Mouse (Mus musculus): ENCODE data around the gene Fmnl1.
"Not testable (repeated sequence)": the region's sequence is repeated elsewhere in the genome, so short reads cannot be mapped to it uniquely, and the experiment has no call there.

The Fmnl1 gene

DNA sequence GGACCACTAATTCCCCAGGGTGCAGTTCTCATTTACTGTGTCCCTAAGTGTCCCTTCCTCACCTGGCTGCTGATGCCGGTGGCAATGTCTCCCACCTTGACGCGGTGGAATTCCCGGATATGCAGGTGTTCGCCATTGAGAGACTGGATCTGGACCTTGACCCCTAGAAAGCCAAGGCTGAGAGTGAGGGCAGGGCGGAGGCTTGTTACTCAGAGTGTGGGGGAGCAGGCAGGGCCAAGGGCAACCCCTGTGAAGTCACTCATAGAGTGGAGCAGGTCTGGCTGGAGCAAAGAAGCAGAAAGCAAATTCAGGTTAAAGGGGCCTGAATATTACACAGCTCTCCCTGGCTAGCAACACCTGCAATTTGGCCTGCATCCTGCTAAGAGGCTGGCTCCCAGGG lies 50.5 kb downstream of the Fmnl1 start:
- no peak for DNase-seq (ENCODE audit: low read depth, low spot score)

DNA sequence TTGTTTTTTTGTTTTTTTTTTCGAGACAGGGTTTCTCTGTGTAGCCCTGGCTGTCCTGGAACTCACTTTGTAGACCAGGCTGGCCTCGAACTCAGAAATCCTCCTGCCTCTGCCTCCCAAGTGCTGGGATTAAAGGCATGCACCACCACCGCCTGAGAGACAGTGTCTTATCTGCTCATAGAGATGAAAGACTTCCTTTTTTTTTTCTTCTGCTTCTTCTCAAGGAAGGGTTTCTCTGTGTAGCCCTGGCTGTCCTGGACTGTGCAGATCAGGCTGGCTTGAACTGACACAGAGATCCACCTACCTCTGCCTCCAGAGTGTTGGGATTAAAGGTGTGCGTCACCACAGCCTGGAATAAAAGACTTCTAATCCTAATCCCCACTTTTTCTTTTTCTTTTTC lies 51.8 kb downstream of the Fmnl1 start:
- DNase-seq (ENCODE audit: low read depth, low spot score) = not testable (repeated sequence)

DNA sequence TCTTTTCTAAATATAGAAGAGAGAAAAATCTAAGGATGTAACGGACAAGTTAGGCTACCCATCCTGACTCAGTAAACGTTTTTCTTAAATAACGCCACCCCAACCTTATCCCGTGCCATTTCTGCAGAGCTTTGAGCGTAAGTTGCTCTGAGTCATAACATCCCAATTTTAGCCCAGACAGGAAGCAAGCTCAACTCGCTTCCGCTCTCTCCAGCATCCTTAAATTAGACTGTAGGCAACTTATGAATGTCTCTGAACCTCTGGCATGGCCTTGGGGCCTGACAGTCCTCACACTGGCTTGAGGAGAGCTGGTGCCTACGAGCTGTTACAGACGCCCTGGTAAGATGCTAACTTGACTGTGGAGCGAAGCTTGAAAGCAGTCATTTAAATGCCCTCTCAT lies 52.5 kb downstream of the Fmnl1 start:
- no peak for DNase-seq (ENCODE audit: low read depth, low spot score)

DNA sequence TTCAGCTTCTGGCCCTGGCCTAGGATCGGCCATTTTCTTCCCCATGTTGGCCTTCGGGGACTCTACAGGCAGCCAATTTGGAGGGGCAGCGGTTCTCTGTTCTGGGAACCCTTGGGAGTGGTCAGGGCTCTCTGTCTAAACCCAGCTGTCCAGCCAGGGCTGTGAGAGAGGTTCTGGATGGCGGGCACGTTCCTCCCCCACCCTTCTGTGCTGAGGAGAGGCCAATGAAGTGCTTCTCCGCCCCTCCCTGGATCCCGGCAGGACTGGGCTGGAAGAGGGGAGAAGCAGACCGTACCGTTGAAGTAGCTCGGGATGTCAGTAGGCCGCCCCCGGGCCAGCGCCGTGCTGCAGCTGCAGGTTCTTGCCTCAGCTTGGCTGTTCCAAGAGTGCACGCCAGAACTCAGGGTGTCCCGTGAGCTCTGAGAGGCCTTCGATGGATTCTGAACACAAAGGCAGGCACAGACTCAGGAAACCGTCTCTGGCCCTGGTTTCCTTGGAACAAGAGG lies 53.1 kb downstream of the Fmnl1 start:
- DNase-seq (ENCODE audit: low read depth, low spot score) = no peak

DNA sequence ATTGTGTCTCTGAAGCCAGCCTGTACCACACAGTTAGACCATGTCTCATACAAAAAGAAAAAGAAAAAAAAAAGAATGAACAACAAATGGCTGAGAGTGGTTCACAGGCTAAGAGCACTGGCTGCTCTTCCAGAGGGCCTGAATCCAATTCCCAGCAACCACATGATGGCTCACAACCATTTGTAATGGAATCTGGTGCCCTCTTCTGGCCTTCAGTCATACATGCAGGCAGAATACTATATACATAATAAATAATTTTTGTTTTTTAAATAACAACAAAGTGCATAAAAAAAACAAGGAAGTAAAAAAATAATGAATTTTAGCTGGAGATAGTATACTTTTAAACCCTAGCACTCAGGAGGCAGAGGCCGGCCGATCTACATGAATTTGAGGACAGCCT lies 58.7 kb downstream of the Fmnl1 start:
- DNase-seq (ENCODE audit: low read depth, low spot score) = no peak

DNA sequence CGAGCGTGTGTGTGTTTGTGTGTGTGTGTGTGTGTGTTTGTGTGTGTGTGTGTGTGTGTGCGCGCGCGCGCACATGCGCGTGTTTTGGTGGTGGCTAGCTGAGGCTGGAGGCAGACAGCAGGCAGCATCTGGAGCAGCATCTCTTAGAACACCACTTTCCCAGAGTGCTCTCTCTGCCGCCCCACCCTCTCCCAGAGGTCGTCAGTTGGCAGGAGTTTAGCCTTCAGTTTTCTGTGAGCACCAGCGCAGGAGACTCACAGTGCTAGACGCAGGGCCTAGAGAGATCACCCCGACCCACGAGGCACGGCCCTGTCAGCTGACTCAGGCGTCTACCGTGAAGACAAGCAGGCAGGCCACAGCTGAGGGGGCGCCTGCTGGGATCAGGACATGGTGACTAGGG lies 59.7 kb downstream of the Fmnl1 start:
- no peak for DNase-seq (ENCODE audit: low read depth, low spot score)

DNA sequence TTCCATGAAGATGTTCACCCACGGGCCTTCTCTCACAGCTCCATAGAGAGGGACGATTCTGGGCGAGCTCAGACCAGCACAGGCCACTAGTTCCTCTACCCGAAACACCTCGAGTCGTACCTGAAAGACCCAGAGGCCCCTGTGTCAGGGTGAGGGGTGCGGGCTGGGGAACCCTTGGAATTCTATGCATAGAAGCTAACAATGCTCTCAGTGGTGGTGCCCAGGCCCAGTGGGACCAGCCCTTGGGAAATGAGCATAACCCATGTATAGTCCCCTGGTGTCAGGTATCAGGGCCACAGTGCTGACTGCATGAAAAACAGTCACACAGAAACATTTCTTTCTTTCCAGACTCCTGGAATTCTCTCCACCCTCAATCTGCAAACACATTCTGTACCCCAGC lies 60.5 kb downstream of the Fmnl1 start:
- DNase-seq (ENCODE audit: low read depth, low spot score) = no peak

DNA sequence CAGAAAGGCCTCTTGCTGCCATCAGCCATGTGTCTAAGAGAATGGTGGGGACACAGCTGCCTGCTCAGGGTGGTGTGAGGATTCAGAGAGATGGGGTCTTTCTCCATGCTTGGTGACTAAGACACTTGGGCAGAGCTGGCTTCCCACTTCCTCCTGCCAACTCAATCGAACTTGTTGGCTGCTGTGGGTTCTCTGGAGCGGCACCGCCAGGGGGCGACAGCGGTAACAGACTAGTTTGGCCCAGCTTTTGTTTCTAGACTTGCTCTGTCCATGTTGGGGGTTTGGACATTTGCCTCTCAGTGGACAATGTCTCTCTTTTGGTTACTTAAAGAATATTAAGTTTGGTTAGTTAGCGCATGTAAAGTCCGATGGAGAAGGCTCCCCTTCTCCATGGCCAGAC lies 62.1 kb downstream of the Fmnl1 start:
- DNase-seq (ENCODE audit: low read depth, low spot score) = peak; percentile 73

DNA sequence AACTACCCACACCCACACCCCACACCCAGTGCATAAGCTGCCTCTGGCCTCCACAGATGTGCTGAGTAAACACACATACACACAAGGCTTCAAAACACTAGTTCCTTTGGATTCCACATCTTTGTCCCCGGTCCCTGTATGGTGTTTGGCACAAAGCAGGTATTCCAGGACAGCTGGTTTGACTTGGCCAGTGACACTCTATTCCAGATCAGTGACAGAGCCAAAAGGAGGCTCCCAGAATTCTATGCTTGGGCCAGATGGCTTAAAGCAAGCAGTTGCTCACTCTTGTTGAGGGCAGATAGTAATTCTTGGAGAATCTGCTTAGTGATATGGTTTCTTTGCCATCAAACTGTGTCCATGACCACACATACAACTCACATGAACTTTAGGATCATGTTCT lies 63.5 kb downstream of the Fmnl1 start:
- DNase-seq (ENCODE audit: low read depth, low spot score) = no peak

DNA sequence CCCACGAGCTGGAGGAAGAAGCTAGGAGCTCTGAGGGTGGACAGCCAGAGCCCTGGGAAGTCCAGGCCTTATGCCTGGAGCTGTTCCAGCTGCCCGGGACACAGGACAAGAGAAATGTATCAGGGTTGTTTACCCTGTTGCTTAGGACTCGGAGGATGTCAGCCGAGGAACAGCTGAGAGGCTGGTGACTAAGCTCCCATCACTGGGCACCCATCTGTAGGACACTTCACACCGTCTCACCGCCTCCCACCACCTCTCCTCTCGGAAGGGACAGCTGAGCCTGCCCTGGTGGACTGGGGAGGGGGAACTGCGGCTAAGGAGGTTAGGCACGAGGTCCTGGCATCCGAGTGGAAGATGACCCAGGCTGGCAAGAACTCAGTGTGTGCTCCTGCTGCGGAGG lies 64.8 kb downstream of the Fmnl1 start:
- DNase-seq (ENCODE audit: low read depth, low spot score) = no peak

DNA sequence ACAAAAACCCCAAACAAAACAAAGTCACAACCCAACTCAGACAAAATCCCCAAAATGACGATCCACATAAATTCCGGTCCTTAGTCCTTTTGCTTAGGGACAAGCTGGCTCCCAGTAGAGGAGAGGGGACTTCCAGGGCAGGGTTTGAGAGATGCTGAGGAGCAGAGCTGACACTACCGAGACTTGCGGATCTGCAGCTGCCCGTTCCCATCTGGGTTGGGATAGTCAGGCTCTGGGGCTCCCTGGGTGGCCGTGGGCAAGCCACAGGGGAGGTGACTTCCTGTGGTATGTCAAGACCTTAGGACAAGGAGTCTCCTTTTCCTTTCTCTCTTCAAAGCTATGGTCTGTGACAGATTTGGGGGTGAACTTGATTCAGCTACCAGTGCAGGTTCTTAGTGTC lies 65.5 kb downstream of the Fmnl1 start:
- no peak for DNase-seq (ENCODE audit: low read depth, low spot score)

DNA sequence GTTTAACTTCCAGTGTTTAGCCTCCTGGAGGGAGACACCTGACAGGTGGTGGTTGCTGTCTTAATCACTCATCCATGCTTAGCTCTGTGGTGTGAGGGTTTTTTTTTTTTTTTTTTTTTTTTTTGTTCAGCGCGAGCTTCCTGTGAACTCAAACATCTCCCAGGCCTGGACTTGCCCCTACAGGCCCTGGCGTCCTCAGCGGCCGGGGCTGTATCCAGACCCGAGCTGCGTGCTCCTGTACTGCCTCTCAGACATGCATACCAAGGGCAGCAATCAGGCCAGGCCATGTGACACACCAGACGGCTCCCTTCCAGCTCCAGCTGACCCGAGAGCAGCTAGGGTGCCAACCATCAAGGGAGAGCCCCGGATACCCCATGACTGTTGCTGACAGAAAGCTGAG lies 66.0 kb downstream of the Fmnl1 start:
- no peak for DNase-seq (ENCODE audit: low read depth, low spot score)

DNA sequence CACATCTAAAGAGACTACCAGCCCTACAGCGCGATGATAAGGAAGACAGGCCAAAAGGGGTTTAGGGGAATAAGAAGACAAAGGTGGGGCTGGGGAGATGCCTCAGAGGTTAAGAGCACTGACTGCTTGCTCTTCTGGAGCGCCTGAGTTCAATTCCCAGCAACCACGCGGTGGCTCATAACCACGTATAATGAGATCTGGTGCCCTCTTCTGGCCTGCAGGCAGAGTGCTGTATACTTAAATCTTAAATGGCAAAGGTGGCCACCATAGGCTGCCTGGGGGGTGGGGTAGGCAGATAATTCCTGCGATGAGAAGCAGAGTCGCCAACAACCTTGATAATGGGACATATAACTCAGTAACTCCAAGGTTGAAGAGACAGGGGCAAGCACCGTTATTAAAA lies 66.8 kb downstream of the Fmnl1 start:
- DNase-seq (ENCODE audit: low read depth, low spot score) = no peak

DNA sequence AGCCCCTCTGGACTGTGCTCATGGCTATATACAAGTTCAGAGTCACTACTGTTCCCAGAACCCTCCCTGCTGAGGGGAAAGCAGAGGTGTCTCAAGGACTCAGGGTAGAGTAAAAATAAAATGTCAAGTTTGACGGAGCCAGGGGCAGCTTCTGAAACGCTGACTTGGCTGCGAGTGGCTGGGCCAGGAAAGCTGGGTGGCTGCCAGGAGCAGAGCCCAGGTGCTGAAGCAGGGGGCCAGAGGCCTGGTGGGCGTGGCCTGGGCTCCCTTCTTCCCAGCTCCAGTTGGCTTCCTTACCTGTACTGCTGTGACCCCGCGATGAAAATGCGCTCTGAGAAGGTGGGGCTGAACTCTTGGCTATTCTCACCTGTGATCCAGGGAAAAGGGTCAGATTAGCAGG lies 69.8 kb downstream of the Fmnl1 start:
- no peak for DNase-seq (ENCODE audit: low read depth, low spot score)

DNA sequence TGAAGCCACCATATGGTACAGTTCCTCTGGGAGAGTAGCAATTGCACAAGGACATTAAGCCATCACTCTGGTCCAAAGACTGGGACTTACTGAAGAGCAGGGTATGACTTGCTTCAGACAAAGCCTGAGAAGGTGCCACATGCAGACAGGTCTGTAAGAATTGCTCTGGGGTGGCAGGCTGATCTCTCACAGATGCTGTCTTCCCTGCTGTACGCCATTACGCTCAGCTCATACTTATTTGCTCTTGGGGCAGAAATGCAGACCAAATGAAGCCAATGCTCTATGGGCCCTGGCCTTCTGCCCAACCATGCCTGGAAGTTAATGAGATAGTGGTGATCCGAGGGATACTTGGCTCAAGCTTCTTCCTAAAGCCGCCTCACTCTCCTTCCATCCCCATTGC lies 73.9 kb downstream of the Fmnl1 start:
- no peak for DNase-seq (ENCODE audit: low read depth, low spot score)

DNA sequence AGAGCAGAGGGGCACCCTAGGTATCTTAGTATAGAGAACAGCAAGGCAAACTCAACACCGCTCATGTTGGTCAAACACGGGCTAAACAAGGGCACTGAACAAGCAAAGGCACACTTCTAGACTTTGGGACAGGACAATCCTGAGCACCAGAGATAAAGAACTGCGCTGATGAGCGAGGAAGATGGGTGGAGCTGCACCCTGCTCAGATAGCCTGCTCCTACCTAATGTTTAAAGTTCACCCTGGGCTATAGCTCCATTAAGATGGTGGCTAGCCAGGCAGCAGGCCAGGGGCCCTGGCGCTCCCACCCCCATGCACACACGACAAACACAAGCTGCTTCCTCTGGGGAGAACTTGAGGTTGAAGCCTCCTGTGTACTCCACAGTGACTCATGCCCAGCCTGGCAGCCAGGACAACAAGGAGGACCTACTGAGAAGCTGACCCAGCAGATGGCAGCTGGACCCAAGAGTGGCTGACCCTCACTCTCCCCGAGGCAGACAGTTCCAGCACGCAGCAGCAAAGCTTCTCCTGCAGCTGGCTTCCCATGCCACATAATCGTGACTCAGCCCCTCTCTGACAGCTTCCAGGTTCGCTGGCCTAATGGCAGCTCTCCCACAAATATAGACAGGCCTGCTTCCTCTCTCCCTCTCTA lies 75.3 kb downstream of the Fmnl1 start:
- no peak for DNase-seq (ENCODE audit: low read depth, low spot score)

DNA sequence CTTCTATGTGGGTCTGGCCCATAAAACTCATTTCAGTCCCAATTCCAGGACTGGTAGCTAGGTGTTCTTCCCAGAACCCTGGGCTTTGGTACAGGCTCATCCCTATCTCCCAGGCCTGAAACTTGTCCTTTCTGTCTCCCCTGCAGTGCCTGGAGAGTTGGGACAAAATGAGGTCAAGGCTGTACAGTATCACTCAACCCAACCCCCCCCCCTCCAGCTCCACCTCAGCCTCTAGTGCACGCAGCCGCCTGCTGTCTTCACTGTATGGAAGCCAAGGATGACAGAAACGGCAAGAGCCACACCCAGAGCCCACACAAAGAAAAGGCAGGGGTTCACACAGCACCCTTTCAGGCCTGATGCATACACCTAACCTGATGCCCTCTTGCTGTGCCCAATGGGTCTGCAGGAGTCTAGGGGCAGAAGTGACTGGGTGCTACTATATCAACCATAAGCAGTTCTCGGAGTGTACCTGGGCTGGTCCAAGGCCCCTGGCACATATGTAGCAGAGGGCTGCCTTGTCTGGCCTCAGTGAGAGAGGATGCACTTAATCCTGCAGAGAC lies 75.9 kb downstream of the Fmnl1 start:
- DNase-seq (ENCODE audit: low read depth, low spot score) = no peak

DNA sequence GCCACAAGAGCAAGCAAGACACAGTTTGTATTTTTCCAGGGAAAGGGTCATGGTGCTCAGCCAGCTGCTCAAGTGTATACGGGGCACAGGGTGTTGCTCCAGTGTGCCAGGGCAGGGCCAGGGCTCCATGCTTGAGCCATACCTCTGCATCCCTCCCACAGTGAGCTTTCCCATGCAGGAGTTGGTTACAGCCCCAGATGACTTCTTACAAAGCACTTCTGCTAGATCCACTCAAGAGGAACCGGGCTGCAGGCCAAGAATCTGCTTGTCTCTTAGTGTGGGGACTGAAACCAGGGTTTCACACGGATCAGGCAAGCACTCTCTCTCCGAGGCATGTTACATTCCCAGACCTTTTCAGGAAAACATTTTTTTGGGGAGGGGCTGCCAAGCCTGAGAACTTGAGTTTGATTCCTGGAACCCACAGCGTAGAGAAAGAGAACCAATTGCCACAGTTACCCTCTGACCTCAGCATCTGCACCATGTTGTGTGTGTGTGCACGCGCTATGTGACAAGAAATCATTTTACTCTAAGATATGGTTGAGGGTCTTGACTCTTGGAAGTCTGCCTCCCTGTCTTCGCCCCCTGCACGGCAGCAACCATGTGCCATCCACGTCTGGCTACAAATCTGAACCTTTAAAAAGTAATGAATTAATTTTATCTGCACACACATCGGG lies 76.7 kb downstream of the Fmnl1 start:
- DNase-seq (ENCODE audit: low read depth, low spot score) = no peak

All from mesoderm, embryonic 11.5 days (tissue).